Mouse (Mus musculus) stomach, postnatal 0 days (tissue): ENCODE results near the gene Prex1. TPM values are rescaled to one million over a fixed set of nuclear protein-coding genes. Genes with fewer than 3 reads are reported as not detected.

Experiments
- ATAC-seq: fragments of 200-750 bp; cut with Nextera tagmentation; 2 replicates; pipeline ENCODE4 v1.8.0; 2017; ENCODE audit not compliant: low FRiP score, low TSS enrichment
- DNase-seq: peaks from one replicate; pipeline ENCODE4 v3.0.0-alpha.2; 2016; ENCODE audit warnings: low spot score
- H3K27ac ChIP-seq: fragments of 300-500 bp; sonication (generic); replicated peaks from 2 replicates; pipeline ENCODE4 v1.5.1; 2014; ENCODE audit warnings: mild to moderate bottlenecking, control low read depth
- H3K27me3 ChIP-seq: fragments of 300-500 bp; sonication (generic); 2 replicates; pipeline ENCODE4 v1.6.1; 2014; ENCODE audit warnings: low read length; ENCODE audit not compliant: control insufficient read depth, insufficient read depth
- H3K36me3 ChIP-seq: fragments of 300-500 bp; sonication (generic); 2 replicates; pipeline ENCODE4 v1.6.1; 2014; ENCODE audit warnings: low read length, mixed read lengths; ENCODE audit not compliant: control insufficient read depth, insufficient read depth
- H3K4me1 ChIP-seq: fragments of 300-500 bp; sonication (generic); replicated peaks from 2 replicates; pipeline ENCODE4 v1.6.1; 2014; ENCODE audit warnings: antibody characterized with exemption; ENCODE audit not compliant: control insufficient read depth, insufficient read depth
- H3K4me2 ChIP-seq: fragments of 300-500 bp; sonication (generic); replicated peaks from 2 replicates; pipeline ENCODE4 v1.6.1; 2014; ENCODE audit warnings: low read depth, mild to moderate bottlenecking, control low read depth, moderate library complexity
- H3K4me3 ChIP-seq: fragments of 300-500 bp; sonication (generic); 2 replicates; pipeline ENCODE4 v1.5.1; 2014; ENCODE audit warnings: low read depth, low read length, control low read depth
- H3K9ac ChIP-seq: fragments of 300-500 bp; sonication (generic); 2 replicates; pipeline ENCODE4 v1.6.1; 2014; ENCODE audit warnings: mild to moderate bottlenecking, low read length, control low read depth, mixed read lengths
- H3K9me3 ChIP-seq: fragments of 300-500 bp; sonication (generic); 2 replicates; pipeline ENCODE4 v1.6.1; 2016; ENCODE audit warnings: low read length; ENCODE audit not compliant: control insufficient read depth
- CTCF ChIP-seq: IDR thresholded peaks from 2 replicates; pipeline ENCODE4 v1.5.1; 2016; ENCODE audit warnings: antibody characterized with exemption, low read depth, mild to moderate bottlenecking, moderate library complexity
- EP300 ChIP-seq: optimal IDR thresholded peaks from 2 replicates; pipeline ENCODE3; 2016; ENCODE audit warnings: antibody characterized with exemption
- WGBS: fragments of 180-500 bp; shearing (Covaris S2); extraction: QIAGEN DNeasy Blood & Tissue Kit; methylation state at CpG from one replicate; pipeline ENCODE4 v1.1.7; 2014; 5-methylcytosine and 5-hydroxymethylcytosine counted together
- polyA plus RNA-seq: library from polyadenylated mRNA; unstranded; fragments of >200 nt; fragmentation: Nextera tagmentation; extraction: Ambion mirVana; gene quantifications from 2 replicates; pipeline ENCODE4 v1.2.1, GENCODE M21; 2015

Gene Prex1
- polyA plus RNA-seq, 1 experiment from 2014 or later = 12.0 TPM

GRCm38 (mm10) chr2:166673951-166674350, 39.7 kb downstream of the Prex1 start:
- DNase-seq (no peak), ATAC-seq (no peak)
- H3K9ac ChIP-seq = no peak overlapping the region
- WGBS = 72% methylated on average over 12 of the region's 12 CpGs
- no peak overlapping the region for H3K4me2 ChIP-seq
- no peak overlapping the region for H3K4me3 ChIP-seq
- no peak for TF ChIP-seq EP300
- no peaks in the 10 kb centered on the region for H3K36me3 ChIP-seq
- no peaks in the 10 kb centered on the region for H3K9me3 ChIP-seq
- no peaks in the 10 kb centered on the region for H3K27me3 ChIP-seq
- no peaks in the 10 kb centered on the region for H3K4me1 ChIP-seq
- no peak overlapping the region for H3K27ac ChIP-seq

- H3K4me2 ChIP-seq = no peak overlapping the region
- no peak for DNase-seq
- H3K27me3 ChIP-seq = no peaks in the 10 kb centered on the region
- WGBS = 83% methylated on average over 14 of the region's 14 CpGs
- H3K27ac ChIP-seq = no peak overlapping the region
- no peaks in the 10 kb centered on the region for H3K36me3 ChIP-seq
- no peaks in the 10 kb centered on the region for H3K9me3 ChIP-seq
- H3K4me1 ChIP-seq = no peaks in the 10 kb centered on the region
- H3K9ac ChIP-seq = no peak overlapping the region
- H3K4me3 ChIP-seq = no peak overlapping the region
- no peak for TF ChIP-seq CTCF
- no peak for ATAC-seq
Measured at GRCm38 (mm10) chr2:166672171-166672965, 41.3 kb downstream of the Prex1 start.

- no peak overlapping the region for H3K9ac ChIP-seq
- TF ChIP-seq CTCF = no peak
- no peaks in the 10 kb centered on the region for H3K36me3 ChIP-seq
- ATAC-seq (no peak), DNase-seq (no peak)
- H3K27ac ChIP-seq = no peak overlapping the region
- H3K9me3 ChIP-seq = no peaks in the 10 kb centered on the region
- no peak overlapping the region for H3K4me2 ChIP-seq
- H3K27me3 ChIP-seq = no peaks in the 10 kb centered on the region
- whole genome bisulfite sequencing = 91% methylated on average over 14 of the region's 14 CpGs
- H3K4me1 ChIP-seq = no peaks in the 10 kb centered on the region
- no peak overlapping the region for H3K4me3 ChIP-seq
Measured at GRCm38 (mm10) chr2:166671614-166672013, 42.0 kb downstream of the Prex1 start.

- H3K4me3 ChIP-seq = no peak overlapping the region
- H3K9me3 ChIP-seq = no peaks in the 10 kb centered on the region
- H3K9ac ChIP-seq = no peak overlapping the region
- H3K4me1 ChIP-seq = no peaks in the 10 kb centered on the region
- no peaks in the 10 kb centered on the region for H3K27me3 ChIP-seq
- no peak overlapping the region for H3K27ac ChIP-seq
- no peaks in the 10 kb centered on the region for H3K36me3 ChIP-seq
- DNase-seq (no peak), ATAC-seq (no peak)
- no peak for TF ChIP-seq EP300
- no peak for TF ChIP-seq CTCF
- no peak overlapping the region for H3K4me2 ChIP-seq
- 29% methylated on average over 8 of the region's 8 CpGs for WGBS
Measured at GRCm38 (mm10) chr2:166671019-166671418, 42.6 kb downstream of the Prex1 start.

GRCm38 (mm10) chr2:166669922-166670321, 43.7 kb downstream of the Prex1 start:
- WGBS = 68% methylated on average over 9 of the region's 9 CpGs
- H3K27ac ChIP-seq = no peak overlapping the region
- no peak overlapping the region for H3K9ac ChIP-seq
- no peaks in the 10 kb centered on the region for H3K36me3 ChIP-seq
- TF ChIP-seq EP300 (no peak), CTCF (no peak)
- H3K27me3 ChIP-seq = no peaks in the 10 kb centered on the region
- H3K4me2 ChIP-seq = no peak overlapping the region
- ATAC-seq (no peak), DNase-seq (no peak)
- no peak overlapping the region for H3K4me3 ChIP-seq
- no peaks in the 10 kb centered on the region for H3K4me1 ChIP-seq
- no peaks in the 10 kb centered on the region for H3K9me3 ChIP-seq

GRCm38 (mm10) chr2:166667790-166668695, 45.6 kb downstream of the Prex1 start:
- TF ChIP-seq EP300 = no peak
- no peak overlapping the region for H3K9ac ChIP-seq
- H3K36me3 ChIP-seq = no peaks in the 10 kb centered on the region
- H3K27ac ChIP-seq = no peak overlapping the region
- H3K9me3 ChIP-seq = no peaks in the 10 kb centered on the region
- 48% methylated on average over 22 of the region's 22 CpGs for WGBS
- no peaks in the 10 kb centered on the region for H3K27me3 ChIP-seq
- ATAC-seq (no peak), DNase-seq (no peak)
- H3K4me1 ChIP-seq = no peaks in the 10 kb centered on the region
- H3K4me2 ChIP-seq = no peak overlapping the region
- H3K4me3 ChIP-seq = no peak overlapping the region
